Mouse (Mus musculus) left cerebral cortex, adult 11 months (tissue): Measurements from ENCODE around the gene Epha3.
A peak's percentile ranks its signal among the peaks of the same experiment; 100 is the strongest.

Experiments
- DNase-seq: peaks from one replicate; pipeline ENCODE4 v3.0.0; 2022; ENCODE audit warnings: low spot score

Epha3 gene

DNA sequence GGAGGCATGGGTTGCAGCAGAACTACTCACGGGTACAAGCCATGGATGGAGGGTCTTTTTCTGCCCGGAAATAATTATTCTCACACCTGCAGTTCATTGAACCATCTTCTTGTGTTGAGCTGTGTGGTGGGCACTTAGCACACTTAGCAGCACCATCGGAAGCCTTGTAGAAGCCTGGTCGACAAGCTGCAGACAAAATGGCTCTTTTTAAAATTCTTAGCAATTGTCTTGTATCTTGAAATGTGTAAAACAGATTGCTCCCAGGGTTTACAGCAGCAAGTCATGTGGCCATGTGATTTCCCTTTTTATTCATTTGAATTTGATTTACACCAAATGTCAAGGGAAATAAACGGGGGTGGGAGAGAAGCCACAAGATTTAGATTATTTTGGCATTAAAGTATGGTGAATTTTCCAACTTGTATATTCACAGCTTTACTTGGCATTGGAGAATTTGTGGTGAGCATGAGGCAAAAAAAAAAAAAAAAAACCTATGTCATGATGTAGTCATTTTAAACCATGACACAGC, 210.5 kb downstream of the Epha3 start:
- DNase-seq = no peak

DNA sequence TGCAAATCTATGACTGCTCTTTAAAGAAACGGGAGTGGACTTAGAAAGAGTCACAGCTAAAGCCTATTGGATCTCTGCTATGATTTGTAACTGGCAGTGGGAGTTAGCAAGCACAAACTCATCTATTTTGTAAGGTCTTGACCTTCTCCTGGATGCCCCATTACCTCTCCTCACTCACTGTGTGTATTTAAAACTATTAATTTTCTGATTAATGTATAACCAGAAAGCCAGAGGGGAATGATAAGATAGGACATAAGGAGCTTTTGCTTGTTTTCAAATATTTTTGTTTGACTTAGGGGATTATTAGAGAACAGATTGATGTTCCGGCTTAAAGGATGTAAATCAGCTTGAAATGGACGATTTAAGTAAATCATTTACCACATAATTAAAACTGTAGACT, 213.2 kb downstream of the Epha3 start:
- DNase-seq = no peak

DNA sequence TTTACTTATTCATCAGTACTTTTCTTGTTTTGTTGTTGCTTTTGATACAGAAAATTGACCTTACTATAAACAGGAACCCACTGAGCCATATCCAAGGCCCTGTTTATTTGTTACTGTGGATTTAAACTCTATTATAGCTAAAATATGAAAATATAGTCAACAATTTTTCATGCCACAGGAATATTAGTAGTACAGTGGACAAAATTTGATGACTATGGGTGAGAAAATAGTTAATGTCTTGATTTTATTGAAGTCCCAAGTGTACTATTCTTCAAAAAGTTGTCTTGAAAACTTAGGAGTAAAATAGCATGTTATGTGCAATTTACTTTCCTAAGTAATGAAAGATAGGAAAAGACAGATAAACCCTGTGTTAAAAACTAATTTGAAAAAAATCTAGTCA, 217.4 kb downstream of the Epha3 start:
- no peak for DNase-seq

DNA sequence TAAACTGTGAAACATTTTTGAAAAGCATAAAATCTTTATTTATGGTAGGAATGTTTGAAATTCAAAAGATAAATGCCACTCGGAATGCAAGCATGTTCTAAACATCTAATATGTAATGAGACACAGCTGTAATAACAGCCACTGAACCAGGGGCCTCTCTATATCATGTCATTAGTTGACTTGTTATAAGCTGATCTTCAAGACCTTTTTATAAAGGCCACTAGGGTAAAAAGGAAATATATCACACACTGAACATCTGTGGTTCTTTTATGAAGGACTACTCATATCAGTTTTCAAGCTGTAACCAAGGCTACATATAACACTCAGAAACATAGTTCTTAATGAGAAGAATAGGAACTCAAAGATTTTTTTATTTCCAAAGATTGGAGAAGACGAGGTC, 221.3 kb downstream of the Epha3 start:
- no peak for DNase-seq

GRCm38 (mm10) chr16:63641603-63642002, 222.4 kb downstream of the Epha3 start:
- DNase-seq = no peak

DNA sequence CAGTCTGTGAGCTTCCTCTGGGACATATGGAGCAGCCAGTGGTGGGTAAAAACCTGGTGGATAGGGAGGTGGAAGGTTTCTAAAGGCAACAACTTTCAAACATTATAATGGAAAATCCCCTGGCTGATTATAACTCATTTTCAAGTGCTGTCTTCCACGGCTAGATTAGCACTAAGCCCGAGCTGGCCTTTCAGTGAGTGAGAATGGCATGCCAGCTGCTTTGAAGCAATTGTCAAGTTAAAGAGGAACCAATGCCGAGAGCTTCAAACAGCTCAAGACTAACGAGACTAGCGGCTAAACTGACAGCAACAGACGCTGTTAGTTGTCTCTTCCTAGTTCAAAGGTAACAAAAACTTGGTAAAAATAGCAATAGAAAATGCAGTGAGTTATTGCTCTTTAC, 225.3 kb downstream of the Epha3 start:
- no peak for DNase-seq

GRCm38 (mm10) chr16:63633748-63634166, 230.2 kb downstream of the Epha3 start:
- no peak for DNase-seq

DNA sequence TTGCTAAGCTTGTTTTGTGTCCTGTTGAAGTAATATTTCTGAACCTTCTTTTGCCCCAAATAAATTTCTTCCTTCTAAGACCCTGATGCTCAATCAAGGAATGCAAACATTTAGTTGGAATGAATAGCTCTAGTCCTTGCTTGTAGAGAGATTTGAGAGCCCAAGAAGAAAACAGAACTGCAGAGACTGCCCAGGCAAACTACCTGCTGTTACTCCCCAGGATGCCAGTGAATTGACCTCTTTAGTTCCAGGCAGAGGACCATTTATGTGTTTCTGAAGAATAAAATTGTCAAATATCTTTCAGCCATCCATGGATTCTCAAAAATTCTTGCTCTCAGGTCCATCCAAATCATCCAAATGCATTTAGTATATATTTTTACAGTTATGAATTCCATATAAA, 238.7 kb downstream of the Epha3 start:
- no peak for DNase-seq

- peak; percentile 7 for DNase-seq
Observed at GRCm38 (mm10) chr16:63621845-63622244, 242.1 kb downstream of the Epha3 start.

GRCm38 (mm10) chr16:63615396-63615795, 248.6 kb downstream of the Epha3 start:
- no peak for DNase-seq

GRCm38 (mm10) chr16:63613006-63613405, 251.0 kb downstream of the Epha3 start:
- no peak for DNase-seq

DNA sequence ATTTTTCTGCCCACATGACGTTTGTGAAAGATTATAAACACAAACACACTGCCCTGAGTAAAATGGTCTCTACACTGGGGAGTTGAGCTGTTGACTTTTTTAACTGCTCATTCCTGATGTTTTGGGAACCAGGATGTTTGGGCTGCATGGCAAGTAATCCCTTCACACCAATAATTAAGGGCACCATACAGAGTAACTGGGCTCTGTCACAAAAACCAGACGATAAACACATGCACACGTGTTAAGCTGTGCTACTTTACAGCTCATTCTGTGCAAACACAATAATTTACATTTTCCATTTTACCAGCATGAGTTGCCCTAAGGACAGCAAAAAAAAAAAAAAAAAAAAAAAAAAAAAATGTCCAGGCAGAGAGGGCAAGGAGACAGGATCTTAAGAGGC, 263.7 kb downstream of the Epha3 start:
- no peak for DNase-seq

DNA sequence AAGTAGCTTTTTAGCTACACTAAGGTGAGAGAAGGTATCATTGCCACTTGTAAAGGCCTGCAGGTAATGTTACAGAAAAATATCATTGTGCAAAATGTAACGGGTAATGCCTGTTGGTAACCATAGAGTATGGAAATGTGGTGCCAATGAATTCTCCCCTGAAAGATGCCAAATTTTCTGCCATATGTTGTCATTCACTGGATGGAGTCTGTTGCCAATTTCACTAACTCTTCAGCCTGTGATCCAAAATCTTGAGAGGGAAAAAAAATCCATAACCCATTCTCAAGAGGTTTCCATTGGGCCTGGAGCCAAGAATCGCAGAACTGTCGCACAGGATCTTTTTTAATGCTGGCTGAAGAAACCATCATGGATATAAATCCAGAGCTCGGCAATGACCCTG, 269.3 kb downstream of the Epha3 start:
- DNase-seq = no peak

- no peak for DNase-seq
Observed at GRCm38 (mm10) chr16:63569746-63570145, 294.2 kb downstream of the Epha3 start.

GRCm38 (mm10) chr16:63566106-63566836, 297.7 kb downstream of the Epha3 start:
- DNase-seq = no peak

GRCm38 (mm10) chr16:63556410-63557146, 307.4 kb downstream of the Epha3 start:
- DNase-seq = no peak

GRCm38 (mm10) chr16:63552531-63552930, 311.4 kb downstream of the Epha3 start:
- no peak for DNase-seq

DNA sequence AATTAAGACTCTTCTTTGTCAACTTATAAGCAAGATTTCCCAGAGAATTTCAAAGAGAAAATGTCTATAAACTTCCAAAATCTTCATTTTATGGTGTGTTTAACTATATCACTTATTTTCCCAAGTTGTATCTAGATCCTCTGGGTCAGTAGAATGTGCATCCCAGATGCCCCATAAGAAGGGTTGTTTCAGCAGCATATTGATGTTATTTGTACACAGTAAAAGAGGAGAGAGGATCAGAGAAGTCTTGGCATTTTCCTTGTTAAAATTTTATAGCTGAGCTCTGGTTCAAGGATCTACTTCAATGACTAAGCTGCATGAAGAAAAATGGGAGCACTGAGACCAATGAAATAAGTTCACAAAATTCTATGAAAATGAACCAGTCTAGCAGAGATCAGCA, 324.5 kb downstream of the Epha3 start:
- no peak for DNase-seq

GRCm38 (mm10) chr16:63528821-63529220, 335.2 kb downstream of the Epha3 start:
- no peak for DNase-seq

- DNase-seq = no peak
Observed at GRCm38 (mm10) chr16:63517636-63518035, 346.3 kb downstream of the Epha3 start.

DNA sequence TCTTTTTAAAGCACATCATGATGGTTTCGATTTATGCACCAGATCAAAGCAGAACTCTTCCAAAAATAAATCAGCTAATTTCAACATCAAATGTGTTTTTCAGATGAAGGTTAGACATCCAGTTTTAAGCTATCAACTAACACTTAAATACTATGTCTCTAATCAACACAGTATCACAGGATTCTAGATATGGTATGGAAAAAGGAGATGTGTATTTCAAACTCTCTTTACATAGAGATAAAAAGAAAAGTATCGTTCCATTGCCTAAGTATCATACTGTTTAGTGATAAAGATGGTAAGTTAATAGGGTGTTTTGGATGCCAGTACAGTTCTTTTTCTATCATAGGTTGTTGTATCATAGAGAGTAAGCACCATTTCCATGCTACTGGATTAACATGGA, 353.9 kb downstream of the Epha3 start:
- no peak for DNase-seq

- DNase-seq = no peak
Observed at GRCm38 (mm10) chr16:63506437-63506836, 357.5 kb downstream of the Epha3 start.

DNA sequence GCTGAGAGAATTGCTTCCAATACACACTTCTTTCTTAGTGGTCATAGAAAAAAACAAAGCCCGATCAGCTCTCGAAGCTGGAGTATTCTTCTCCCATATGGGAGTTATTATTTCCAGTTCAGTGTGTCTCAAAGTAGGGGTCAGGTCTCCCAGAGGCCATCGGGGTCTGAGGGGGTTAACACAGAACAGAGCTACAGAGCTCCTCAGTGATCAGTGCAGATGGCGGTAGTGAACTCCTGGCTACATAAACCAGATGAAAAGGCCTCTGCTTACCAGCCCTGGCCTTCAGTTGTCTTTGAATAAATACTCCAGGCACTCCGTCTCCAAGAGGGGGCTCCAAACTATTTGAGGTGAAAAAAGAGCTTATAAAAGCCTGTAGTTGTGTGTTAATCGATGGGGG, 362.5 kb downstream of the Epha3 start:
- no peak for DNase-seq
